Mouse (Mus musculus) limb, embryonic 11.5 days (tissue): ENCODE data around the gene Zdhhc19. TPM values are rescaled to one million over a fixed set of nuclear protein-coding genes. Genes with fewer than 3 reads are reported as not detected.
A peak's percentile ranks its signal among the peaks of the same experiment; 100 is the strongest.

ENCODE experiments used
- ATAC-seq: fragments of 200-750 bp; cut with Nextera tagmentation; 2 replicates; pipeline ENCODE4 v1.8.0; 2017; ENCODE audit warnings: low read depth; ENCODE audit not compliant: insufficient number of reproducible peaks, low FRiP score, low TSS enrichment
- DNase-seq: peaks from one replicate; pipeline ENCODE4 v3.0.0-alpha.2; 2015; ENCODE audit warnings: low spot score
- H3K27ac ChIP-seq: fragments of 300-500 bp; sonication (generic); replicated peaks from 2 replicates; pipeline ENCODE4 v1.5.1; 2014; ENCODE audit warnings: low read depth, mild to moderate bottlenecking, low read length
- H3K27me3 ChIP-seq: fragments of 300-500 bp; sonication (generic); 2 replicates; pipeline ENCODE4 v1.6.1; 2014; ENCODE audit warnings: mild to moderate bottlenecking, low read length, mixed read lengths; ENCODE audit not compliant: control insufficient read depth, insufficient read depth
- H3K36me3 ChIP-seq: fragments of 300-500 bp; sonication (generic); 2 replicates; pipeline ENCODE4 v1.6.1; 2014; ENCODE audit warnings: mild to moderate bottlenecking, low read length, moderate library complexity, mixed read lengths; ENCODE audit not compliant: control insufficient read depth, insufficient read depth
- H3K4me1 ChIP-seq: fragments of 300-500 bp; sonication (generic); 2 replicates; pipeline ENCODE4 v1.6.1; 2014; ENCODE audit warnings: low read length, mixed read lengths; ENCODE audit not compliant: control insufficient read depth, insufficient read depth
- H3K4me2 ChIP-seq: fragments of 300-500 bp; sonication (generic); 2 replicates; pipeline ENCODE4 v1.6.1; 2014; ENCODE audit warnings: low read depth, mild to moderate bottlenecking, moderate library complexity; ENCODE audit not compliant: severe bottlenecking
- H3K4me3 ChIP-seq: fragments of 300-500 bp; sonication (generic); 2 replicates; pipeline ENCODE4 v1.5.1; 2014; ENCODE audit warnings: low read depth, low read length
- H3K9ac ChIP-seq: fragments of 300-500 bp; sonication (generic); 2 replicates; pipeline ENCODE4 v1.6.1; 2014; ENCODE audit warnings: mild to moderate bottlenecking, low read length
- H3K9me3 ChIP-seq: fragments of 300-500 bp; sonication (generic); 2 replicates; pipeline ENCODE4 v1.6.1; 2016; ENCODE audit warnings: low read length; ENCODE audit not compliant: control insufficient read depth
- WGBS: fragments of 180-500 bp; shearing (Covaris S2); extraction: QIAGEN DNeasy Blood & Tissue Kit; methylation state at CpG from one replicate; pipeline ENCODE4 v1.1.7; 2014; 5-methylcytosine and 5-hydroxymethylcytosine counted together
- polyA plus RNA-seq: library from polyadenylated mRNA; unstranded; fragments of >200 nt; fragmentation: Nextera tagmentation; extraction: Ambion mirVana; gene quantifications from 2 replicates; pipeline ENCODE4 v1.2.1, GENCODE M21; 2014

Gene Zdhhc19
- not detected in 2 replicates for polyA plus RNA-seq

DNA sequence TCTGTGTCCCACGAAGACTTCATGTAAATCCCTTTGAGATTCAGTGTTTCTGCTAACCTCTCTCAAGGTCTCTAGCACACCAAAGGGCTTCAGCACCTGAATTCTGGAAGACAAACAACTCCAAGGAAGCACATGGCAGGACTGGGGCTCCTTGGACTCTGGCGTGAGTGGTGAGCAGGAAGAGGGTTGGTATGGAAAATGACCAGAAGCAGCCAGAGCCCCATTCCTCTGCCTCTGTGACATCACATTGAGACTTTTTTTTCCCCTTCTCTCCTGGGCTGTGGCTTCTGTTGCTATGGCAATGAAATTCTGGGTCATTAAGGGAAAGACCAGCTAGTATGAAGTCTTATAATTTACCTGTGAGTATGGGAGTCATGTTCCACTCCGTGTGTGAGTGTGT lies at the start of gene Zdhhc19:
TSS of gene Zdhhc19 (plus strand) at position 301 of the 400 bp plus-strand sequence.
- Histone ChIP-seq H3K27ac (no peak within 1 kb of the TSS), H3K9me3 (no peaks in the 10 kb centered on the region), H3K27me3 (no peaks in the 10 kb centered on the region), H3K36me3 (no peaks in the 10 kb centered on the region), H3K4me2 (no peak within 1 kb of the TSS), H3K9ac (no peak within 1 kb of the TSS), H3K4me3 (no peak within 1 kb of the TSS), H3K4me1 (no peaks in the 10 kb centered on the region)
- ATAC-seq (no peak), DNase-seq (no peak)
- 78% methylated on average over 3 of the region's 3 CpGs for WGBS

DNA sequence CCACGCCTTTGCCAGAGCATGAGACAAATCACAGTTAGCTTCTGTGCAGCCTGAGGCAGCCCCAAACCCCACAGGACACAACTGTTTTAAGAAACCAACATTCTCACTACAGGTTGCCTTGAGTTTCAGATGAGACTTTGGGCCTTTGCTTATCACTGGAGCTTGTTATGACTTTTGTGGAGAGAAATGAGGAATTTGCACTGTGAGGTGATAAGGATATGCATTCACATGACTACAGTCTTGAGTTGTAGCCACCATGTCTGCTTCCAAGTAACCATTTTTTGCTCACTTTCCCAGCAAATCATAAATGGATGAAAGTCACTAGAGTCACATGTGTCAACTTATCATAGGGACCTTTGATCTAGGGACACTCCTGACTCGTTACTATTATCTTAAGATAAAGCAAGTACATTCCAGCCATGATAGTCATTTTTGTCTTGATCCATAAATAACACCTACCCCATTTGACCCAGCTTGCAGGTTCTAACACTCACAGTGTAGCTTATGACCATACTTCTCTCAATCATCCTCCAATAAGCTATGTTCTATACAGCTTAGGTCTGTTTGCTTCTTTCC lies 49.4 kb upstream of the Zdhhc19 start:
- WGBS, result 81% methylated on average over 2 of the region's 2 CpGs
- no peak for DNase-seq
- no peaks in the 10 kb centered on the region for H3K9me3 ChIP-seq
- no peaks in the 10 kb centered on the region for H3K4me1 ChIP-seq
- no peak overlapping the region for H3K4me2 ChIP-seq
- no peaks in the 10 kb centered on the region for H3K27me3 ChIP-seq
- H3K4me3 ChIP-seq, result no peak overlapping the region
- ATAC-seq, result no peak
- no peak overlapping the region for H3K27ac ChIP-seq
- H3K36me3 ChIP-seq, result peaks cover 2% of the 10 kb centered on the region; the same call in 1 of the 2 replicates
- H3K9ac ChIP-seq, result no peak overlapping the region

DNA sequence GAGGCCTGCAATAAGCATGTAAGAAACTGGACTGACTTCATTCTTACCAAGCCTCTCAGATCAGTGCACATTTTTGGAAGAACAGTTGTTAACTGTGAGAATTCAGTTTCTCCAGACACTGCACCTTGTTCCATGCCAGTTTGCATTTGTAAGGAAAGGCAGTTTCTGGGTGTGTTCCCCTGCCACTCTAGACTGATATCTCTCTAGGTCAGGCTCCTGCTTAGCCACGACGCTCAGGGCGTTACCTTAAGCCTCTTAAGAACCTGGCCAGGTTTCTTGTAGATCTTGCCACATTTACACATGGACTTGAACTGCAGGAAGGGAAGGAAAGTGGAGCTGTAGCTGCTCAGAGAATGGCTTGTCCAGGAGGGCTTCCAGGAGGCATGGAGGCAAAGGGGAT lies 46.4 kb upstream of the Zdhhc19 start:
- Histone ChIP-seq H3K27ac (no peak overlapping the region), H3K27me3 (no peaks in the 10 kb centered on the region), H3K4me3 (no peak overlapping the region), H3K9me3 (no peaks in the 10 kb centered on the region), H3K9ac (no peak overlapping the region), H3K4me2 (no peak overlapping the region), H3K4me1 (0 out of 2 replicates have a peak, but pooled peaks cover 3% of the 10 kb centered on the region), H3K36me3 (no peaks in the 10 kb centered on the region; the same call in 1 of the 2 replicates)
- ATAC-seq (no peak), DNase-seq (no peak)
- 87% methylated on average over 3 of the region's 3 CpGs for WGBS

DNA sequence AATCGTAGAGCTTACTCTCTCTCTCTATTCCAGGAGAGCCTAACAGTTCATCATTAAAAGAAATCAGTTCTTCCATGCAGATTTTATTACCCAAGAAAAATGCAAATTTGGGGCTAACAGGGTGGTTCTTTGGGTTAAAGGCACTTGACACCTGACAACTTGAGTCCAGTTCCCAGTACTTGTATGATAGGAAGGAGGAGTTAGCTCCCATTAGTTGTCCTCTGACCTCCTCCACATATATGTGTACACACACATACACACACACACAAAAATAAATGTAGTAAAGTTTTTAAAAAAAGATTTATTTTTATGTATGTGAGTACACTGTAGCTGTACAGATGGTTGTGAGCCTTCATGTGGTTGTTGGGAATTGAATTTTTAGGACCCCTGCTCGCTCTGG lies 45.9 kb upstream of the Zdhhc19 start:
- no peak overlapping the region for H3K27ac ChIP-seq
- peaks cover 6% of the 10 kb centered on the region; the same call in 1 of the 2 replicates for H3K4me1 ChIP-seq
- H3K36me3 ChIP-seq, result no peaks in the 10 kb centered on the region; the same call in 1 of the 2 replicates
- no peak overlapping the region for H3K4me3 ChIP-seq
- DNase-seq (no peak), ATAC-seq (no peak)
- H3K27me3 ChIP-seq, result no peaks in the 10 kb centered on the region
- no peak overlapping the region for H3K9ac ChIP-seq
- 92% methylated on average over 2 of the region's 2 CpGs for WGBS
- no peaks in the 10 kb centered on the region for H3K9me3 ChIP-seq
- no peak overlapping the region for H3K4me2 ChIP-seq

DNA sequence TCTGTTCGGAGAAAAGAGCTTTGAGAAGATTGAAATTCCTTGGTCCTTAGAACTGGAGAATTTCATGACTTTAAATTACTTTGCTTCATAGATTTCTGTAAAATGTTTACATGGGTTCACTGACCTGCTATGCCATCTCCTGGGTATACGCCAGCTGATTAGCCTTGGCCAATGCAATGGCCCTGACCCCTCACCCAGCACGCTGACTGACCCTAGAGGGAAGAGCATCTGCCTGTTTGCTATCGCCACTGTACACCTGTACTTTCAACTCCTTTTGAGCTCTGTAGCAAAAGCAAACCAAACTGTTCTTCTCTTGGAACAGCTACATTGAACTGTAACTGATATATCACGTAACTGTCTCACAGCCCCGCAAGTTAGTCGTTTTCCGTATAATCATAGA lies 43.0 kb upstream of the Zdhhc19 start:
- Histone ChIP-seq H3K4me1 (peaks cover 6% of the 10 kb centered on the region; the same call in 1 of the 2 replicates), H3K27me3 (no peaks in the 10 kb centered on the region), H3K4me2 (no peak overlapping the region), H3K9ac (no peak overlapping the region), H3K27ac (no peak overlapping the region), H3K4me3 (no peak overlapping the region), H3K9me3 (no peaks in the 10 kb centered on the region), H3K36me3 (no peaks in the 10 kb centered on the region; the same call in 1 of the 2 replicates)
- WGBS, result 97% methylated on average over 8 of the region's 8 CpGs
- DNase-seq (no peak), ATAC-seq (no peak)

DNA sequence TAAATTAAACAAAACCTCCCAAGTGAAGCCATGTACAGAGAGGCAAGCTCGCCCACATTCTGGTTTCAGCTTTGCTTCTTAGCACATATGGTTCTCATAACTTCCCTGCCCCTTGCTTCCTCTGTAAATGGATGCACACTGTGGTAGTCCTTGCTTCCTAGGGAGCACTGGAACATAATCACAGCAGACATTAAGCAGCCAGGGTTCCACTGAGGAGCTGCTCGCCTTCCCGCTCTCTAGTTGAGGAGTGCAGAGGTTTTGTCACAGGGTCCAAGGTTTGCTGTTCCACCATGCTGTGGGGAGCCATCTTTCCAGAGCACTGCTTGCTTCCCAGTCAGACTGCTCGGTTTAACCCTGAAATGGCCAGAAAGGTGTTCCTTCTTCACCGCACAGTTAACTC lies 41.4 kb upstream of the Zdhhc19 start:
- Histone ChIP-seq H3K4me1 (peaks cover 6% of the 10 kb centered on the region; the same call in 1 of the 2 replicates), H3K9me3 (no peaks in the 10 kb centered on the region), H3K36me3 (no peaks in the 10 kb centered on the region; the same call in 1 of the 2 replicates), H3K4me3 (no peak overlapping the region), H3K27ac (peak overlapping the region; percentile 44; the same call in 1 of the 2 replicates), H3K4me2 (no peak overlapping the region), H3K27me3 (no peaks in the 10 kb centered on the region), H3K9ac (no peak overlapping the region)
- DNase-seq (peak; percentile 66), ATAC-seq (no peak)
- 27% methylated on average over 5 of the region's 5 CpGs for WGBS

DNA sequence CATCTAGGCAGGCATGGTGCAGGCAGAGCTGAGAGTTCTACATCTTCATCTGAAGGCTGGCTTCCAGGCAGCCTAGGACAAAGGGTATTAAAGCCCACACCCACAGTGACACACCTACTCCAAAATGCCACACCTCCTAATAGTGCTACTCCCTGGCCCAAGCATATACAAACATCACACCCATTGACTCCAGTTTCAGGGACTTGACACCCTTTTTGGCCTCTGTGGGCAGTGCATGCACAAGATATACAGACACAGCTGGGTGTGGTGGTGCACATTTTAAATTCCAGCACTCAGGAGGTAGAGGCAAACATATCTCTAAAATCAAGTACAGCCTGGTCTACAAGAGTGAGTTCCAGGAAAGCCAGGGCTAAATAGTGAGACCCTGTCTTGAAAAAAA lies 40.0 kb upstream of the Zdhhc19 start:
- Histone ChIP-seq H3K36me3 (no peaks in the 10 kb centered on the region; the same call in 1 of the 2 replicates), H3K4me1 (peaks cover 6% of the 10 kb centered on the region; the same call in 1 of the 2 replicates), H3K27ac (no peak overlapping the region)

DNA sequence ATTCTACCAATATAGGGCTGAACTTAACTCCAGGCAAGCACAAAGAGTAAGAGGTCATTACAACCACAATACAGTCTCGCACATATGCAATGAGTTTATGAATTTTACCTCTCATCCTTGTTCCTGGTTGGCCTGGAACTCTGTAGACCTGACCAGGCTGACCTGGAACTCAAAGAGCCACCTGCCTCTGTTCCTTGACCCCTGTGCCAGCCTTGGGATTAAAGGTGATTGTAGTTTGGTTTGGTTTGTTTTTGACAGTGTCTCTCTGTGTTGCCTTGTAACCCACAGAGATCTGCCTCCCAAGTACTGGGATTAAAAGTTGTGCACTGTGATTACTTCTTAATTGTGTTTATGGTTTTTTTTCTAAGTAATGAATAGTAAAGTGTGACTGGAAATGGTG lies 39.3 kb upstream of the Zdhhc19 start:
- H3K27me3 ChIP-seq, result no peaks in the 10 kb centered on the region
- H3K9ac ChIP-seq, result no peak overlapping the region
- H3K4me3 ChIP-seq, result no peak overlapping the region
- no peak overlapping the region for H3K27ac ChIP-seq
- H3K4me1 ChIP-seq, result peaks cover 6% of the 10 kb centered on the region; the same call in 1 of the 2 replicates
- WGBS, result 94% methylated on average over 1 of the region's 1 CpGs
- no peaks in the 10 kb centered on the region for H3K9me3 ChIP-seq
- no peak for DNase-seq
- H3K4me2 ChIP-seq, result no peak overlapping the region
- no peaks in the 10 kb centered on the region; the same call in 1 of the 2 replicates for H3K36me3 ChIP-seq
- no peak for ATAC-seq

More for the DNA sequence above, 40.0 kb upstream of the Zdhhc19 start:
- DNase-seq (no peak), ATAC-seq (no peak)
- Histone ChIP-seq H3K9me3 (no peaks in the 10 kb centered on the region), H3K27me3 (no peaks in the 10 kb centered on the region), H3K4me3 (no peak overlapping the region), H3K4me2 (no peak overlapping the region), H3K9ac (no peak overlapping the region)
